Mouse (Mus musculus) embryo, embryonic 11 days (tissue): ENCODE results near the gene Cntn5.
"Not testable (repeated sequence)": the region's sequence is repeated elsewhere in the genome, so short reads cannot be mapped to it uniquely, and the experiment has no call there.

Source experiments
- DNase-seq: peaks from one replicate; pipeline ENCODE4 v3.0.0-alpha.2; 2015

Cntn5 gene

GRCm38 (mm10) chr9:10650632-10651031 lies 253.9 kb downstream of the Cntn5 start:
- no peak for DNase-seq

DNA sequence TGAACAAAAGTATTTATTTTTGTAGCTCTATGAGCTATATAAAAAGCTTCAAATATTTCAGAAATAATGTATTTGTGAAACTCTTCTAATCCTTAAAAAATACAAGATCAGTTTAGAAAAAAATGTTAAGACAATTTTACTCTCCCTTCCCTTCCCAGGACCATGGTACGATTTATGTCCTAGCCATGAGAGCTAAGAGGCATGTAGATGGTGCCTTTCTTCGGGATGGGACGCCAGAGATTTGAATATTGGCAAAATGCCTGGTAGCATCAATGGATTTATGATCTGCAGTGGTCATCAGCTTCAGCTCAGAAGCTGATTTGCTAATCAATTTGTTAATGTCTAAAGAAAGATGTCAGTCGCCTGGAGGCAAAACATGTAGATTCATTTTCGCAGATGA lies 258.6 kb downstream of the Cntn5 start:
- DNase-seq = no peak

DNA sequence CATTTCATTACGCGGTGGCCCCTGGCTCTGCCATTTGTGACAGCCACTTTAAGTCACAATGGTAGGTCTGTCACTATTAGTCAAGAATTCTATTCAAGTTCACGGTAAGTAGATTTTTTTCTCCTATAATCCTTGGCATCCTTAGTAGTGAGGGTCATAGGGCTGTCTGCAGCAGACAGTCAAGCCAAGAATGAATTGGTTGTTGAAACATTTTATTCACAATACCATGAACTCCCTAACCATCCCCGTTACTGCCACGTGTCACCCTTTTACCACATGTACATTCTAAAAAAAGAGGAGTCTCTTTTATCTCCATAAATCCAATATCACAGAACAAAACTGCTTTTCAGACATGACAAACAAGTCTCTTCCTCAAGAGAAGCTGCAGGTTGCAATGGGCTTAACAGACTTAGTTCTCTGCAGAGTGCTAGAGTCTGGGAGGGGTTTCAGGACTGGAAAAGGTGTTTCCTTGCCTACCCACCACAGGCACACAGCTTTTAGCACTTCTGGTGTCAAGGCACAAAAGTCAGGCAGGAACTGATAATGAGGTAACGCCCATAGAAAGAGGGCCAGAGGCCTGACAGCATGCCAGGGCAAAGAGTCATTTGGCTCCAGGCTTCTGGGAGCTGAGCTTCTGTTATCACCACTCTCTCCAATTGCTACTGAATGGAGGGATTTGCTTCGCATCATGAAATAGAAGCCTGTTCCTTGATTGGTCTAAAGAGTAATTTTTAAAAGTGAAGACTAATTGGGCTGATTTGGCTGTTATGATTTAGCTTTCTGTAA lies 259.3 kb downstream of the Cntn5 start:
- DNase-seq = no peak

DNA sequence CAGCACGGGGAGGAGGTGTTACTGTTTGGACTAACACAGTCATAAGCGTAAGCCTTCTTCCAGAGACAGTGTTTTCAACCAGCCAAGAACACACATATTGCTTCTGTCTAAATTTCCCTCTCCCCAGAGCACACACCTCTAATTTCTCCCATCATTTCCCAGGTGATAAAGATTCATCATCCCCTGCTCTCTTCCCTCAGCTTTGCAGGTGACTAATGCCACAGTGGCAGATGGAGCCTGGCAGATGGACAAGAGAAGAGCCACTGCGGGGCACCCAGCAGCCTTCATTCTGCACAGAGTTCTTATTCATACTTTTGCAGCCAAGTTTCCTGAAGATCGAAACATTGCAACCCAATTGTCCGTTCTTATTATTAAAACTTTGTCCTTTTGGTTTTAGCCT lies 286.5 kb downstream of the Cntn5 start:
- no peak for DNase-seq

DNA sequence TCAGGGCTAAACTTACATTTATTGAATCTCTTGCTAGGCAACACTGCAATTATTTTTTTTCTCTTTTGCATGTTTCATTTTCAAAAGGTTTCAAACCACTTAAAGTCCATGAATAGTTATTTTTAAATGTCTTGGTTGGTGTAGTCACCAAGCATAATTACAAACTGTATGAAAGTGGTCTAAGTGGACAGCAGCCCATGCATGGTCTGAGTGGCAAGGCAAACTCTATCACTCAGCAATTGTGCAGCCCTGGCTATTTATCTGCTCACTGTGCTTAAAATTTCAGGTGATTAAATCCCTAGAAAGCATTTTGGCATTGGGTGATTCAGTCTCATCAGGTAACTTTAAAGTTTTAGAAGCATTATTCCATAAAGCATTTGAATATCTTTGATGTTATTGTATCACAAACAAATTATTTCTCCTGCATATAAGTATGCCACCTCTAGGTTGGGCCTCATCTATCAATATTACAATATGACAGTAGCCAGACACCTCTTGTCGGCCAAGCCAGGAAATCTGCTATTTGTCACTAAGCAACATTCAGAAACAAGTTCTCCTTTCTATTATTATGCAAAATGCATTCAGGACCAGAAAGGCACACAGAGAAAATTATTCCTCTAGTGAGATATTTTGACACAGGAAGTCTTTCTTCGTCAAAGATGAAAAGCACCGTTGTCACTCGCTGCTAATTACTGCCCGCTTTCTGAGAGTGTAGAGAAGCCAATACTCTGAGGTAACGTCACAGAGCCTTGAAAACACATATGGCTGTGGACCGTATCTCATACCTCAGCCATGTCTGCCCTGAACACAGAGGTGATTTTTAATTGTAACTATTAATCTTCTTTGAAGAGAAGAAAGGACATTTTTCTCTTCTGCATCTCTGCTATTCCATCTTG lies 329.0 kb downstream of the Cntn5 start:
- no peak for DNase-seq

DNA sequence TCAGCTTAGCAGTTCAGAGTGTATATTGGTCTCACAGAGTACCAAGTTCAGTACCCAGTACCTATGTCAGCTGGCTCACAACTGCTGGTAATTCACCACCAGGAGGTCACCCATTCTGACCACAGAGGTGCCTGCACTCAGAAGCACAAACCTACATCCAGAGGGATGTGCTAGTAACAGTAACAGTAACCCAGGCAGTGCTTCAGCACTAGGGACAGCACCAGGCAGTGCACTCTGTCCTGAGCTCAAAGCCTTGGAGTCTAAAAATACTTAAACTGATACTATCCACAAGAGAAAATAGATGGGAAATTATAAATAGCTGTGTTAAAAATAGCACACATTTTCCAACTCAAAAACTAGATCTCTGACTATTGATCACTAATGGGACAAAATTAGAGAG lies 334.7 kb downstream of the Cntn5 start:
- peak; percentile 28 for DNase-seq

- not testable (repeated sequence) for DNase-seq
These were observed 363.7 kb downstream of the Cntn5 start for GRCm38 (mm10) chr9:10540877-10541276.

DNA sequence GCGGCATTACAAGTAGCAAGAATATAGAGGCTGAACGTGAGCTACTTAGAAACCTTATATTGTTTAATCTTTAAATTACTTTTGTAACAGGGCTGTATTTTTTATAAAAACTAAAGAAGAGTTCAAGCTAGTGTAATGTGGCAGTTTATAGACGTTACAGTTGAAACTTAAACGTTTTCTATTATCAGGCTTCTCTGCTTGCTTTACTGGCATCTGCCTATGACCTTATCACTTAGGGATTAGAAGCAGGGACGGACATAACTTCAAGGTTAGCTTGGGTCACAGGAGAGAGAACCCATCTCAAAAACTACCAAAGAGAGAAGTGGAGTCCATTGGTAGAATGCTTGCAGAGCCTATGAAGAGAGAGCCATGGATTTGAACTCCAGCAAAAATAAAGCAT lies 372.3 kb downstream of the Cntn5 start:
- no peak for DNase-seq

- no peak for DNase-seq
These were observed 373.5 kb downstream of the Cntn5 start for GRCm38 (mm10) chr9:10531087-10531486.

DNA sequence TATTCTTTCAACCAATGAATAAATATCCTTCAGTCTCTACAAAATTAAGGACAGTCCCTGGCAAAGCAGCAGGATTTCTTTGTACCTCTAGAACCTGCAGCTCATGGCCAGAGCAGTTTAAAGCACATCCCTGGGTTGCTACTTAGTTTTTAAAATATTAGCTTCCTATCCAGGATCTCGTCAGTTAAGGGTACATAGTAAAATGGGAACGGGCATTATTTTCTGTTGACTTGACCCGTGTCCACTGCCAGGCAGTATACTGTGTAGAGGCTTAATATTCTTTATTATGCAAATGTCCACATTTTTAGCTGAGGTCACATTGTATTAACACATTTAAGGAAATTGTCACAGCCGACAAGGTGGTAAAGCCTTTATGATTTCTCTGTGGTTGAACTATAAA lies 375.0 kb downstream of the Cntn5 start:
- no peak for DNase-seq

DNA sequence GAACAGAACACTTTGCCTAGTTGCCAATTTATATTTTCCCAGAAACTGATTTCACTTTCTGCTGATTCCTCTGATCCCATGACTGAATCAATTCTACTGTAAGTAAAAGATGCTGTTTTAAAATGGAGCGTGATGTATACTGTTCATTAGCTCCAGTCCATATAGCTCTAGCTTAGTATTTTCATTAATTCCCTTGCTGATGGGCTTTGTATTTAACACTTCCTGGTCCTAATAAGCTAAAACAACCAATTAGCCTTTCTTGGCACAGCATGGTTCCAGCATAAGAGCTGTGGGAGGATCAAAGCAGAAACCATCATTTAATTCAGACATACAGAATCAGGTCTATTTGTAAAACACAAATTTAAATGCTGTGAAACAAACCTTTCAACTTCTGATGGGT lies 375.5 kb downstream of the Cntn5 start:
- peak; percentile 3 for DNase-seq

GRCm38 (mm10) chr9:10528692-10529091 lies 375.9 kb downstream of the Cntn5 start:
- no peak for DNase-seq

DNA sequence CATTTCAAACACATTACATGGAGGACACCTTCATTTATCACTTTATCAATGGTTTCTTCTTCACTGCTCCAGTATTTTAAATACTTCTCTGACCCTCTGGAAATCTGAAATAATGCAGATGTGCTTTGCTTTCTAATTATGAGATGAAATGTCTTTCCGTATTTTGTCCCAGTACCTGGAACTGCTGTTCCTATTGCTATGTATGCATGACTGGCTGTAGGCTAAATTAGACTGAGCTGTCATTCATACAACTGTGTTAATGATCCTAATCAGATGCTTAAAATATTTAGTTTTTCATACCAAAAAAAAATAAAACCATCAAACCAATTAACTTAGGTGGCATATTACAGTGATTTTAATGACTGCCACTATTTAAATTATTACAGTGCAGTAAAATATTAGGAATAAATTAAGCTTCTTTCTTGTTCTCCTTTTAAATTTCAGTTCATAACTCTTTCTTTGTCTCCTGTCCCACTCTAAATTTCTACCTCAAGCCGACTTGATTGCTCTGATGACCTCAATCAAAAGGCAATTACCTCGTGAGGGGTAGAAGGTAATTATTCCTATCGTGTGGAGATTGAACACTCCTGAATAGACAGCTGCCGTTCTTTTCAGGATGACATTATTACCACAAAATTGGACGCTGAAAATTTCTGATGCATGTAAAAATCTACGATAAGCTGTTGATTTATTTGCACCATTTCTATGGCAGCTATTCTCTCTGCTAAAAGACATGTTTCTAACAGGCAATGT lies 378.5 kb downstream of the Cntn5 start:
- no peak for DNase-seq

DNA sequence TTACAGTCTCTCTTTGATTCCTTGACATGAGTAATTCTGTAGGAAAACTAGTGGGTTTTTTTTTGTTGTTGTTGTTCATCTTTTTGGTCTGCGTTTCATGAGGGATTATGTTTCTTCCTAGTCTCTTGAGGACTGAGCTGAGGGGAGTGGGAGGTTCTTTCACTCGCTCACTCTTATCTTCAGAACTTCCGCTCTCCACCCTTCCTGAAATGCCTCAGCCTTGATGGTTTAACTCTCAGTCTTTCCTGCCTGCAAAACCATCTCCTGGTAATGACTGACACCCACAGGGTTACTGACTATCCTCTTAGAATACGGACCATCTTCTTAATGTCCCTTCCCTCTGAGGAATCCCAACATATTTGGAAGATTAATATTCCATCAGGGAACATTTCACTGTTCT lies 382.0 kb downstream of the Cntn5 start:
- DNase-seq = no peak

DNA sequence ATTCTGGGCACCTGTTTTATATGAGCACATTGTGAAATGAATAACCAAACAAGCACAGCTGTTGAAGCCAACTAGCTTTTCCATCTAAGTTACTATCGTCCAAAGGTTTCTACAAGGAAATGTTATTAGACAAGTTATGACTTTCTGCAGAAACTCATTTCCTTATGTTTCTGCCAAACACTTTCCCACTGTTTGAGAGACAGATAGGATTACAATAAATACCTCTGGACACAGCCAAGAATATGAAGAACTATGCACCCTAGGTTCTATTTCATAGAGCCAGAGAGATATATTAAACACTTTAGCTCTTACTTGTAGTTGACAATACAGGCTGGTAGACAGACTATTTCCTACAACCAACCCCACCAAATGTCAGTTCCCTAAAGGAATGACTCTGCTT lies 383.5 kb downstream of the Cntn5 start:
- DNase-seq = no peak

DNA sequence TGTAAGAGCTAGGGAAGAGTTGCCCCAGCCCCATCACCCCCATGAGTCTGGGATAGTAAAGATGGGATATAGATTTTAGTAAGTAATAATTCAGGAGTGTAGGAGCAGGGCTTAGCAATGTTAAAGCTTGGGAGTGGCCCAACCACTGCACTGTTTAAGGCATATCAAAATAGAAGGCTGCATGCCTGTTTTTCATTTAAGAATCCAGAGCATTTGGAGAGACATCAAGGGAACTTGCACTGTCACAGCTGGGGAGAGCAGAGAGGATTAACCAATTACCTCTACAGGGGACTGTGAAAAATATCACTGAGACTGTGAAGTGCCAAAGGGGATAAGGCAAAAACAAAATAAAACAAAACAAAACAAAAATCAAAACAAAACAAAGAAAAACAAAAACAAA lies 412.3 kb downstream of the Cntn5 start:
- no peak for DNase-seq

DNA sequence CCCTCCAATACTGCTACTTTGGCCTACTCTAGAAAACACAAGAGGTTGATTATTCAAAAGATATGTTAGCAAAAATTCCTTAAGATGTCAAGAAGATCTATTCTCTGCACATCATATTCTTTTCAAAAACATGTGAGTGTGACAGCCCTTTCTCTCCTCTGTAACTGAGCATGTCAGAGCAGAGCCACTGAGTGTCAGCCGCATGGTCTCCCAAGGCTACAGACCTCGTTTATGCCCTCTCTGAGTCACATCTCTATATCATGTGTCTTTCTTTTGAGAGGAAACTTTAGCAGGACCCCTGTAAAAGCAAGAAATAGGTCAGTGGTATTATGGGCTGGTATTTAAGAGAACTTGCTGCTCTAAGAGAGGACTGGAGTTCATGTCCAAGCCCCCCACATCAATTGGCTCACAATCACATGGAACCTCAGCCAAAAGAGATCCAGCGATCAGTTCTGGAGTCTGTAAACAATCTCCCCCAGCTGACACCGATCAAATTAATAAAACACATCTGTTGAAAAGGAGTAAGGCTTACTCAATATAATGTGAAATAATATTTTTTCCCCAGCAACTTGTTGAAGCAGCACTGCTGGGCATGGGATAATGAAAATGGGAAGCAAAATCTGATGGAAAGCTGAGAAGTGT lies 433.0 kb downstream of the Cntn5 start:
- DNase-seq = no peak

DNA sequence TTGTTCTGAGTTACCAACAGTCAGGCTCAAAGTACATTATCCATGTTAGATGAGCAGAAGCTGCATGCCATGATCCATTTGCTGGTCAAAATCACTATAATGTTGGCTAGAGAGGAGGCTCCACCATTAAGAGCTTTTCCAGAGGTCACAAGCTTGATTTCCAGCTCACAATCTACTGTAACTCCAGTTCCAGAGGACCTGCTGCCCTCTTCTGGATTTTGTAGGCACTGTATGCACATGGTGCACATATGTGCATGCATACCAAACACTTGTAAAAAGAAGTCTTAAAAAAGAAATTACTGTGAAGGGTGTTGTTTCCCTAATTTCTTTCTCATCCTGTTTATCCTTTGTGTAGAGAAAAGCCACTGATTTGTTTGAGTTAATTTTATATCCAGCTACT lies 439.8 kb downstream of the Cntn5 start:
- DNase-seq = no peak

DNA sequence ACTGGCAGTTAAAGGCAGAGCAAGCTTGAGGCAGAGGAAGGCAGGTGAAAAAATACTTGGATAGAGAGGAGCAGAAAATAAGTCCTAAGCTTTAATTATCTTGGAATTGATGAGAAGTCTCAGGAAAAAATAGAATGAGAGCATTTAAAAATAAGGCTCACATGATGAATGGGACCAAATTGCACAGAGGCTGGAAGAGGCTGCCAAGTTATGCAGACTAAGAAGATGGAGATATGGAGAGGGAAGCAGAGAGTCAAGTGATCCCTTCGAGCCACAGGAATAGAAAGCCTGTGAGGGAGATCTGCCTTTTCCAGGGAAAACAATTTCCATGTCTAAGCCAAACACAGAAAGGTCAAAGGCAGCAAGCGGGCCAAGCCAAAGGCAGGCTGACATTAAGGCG lies 446.7 kb downstream of the Cntn5 start:
- DNase-seq = peak; percentile 8

GRCm38 (mm10) chr9:10448987-10449563 lies 455.5 kb downstream of the Cntn5 start:
- peak; percentile 2 for DNase-seq

DNA sequence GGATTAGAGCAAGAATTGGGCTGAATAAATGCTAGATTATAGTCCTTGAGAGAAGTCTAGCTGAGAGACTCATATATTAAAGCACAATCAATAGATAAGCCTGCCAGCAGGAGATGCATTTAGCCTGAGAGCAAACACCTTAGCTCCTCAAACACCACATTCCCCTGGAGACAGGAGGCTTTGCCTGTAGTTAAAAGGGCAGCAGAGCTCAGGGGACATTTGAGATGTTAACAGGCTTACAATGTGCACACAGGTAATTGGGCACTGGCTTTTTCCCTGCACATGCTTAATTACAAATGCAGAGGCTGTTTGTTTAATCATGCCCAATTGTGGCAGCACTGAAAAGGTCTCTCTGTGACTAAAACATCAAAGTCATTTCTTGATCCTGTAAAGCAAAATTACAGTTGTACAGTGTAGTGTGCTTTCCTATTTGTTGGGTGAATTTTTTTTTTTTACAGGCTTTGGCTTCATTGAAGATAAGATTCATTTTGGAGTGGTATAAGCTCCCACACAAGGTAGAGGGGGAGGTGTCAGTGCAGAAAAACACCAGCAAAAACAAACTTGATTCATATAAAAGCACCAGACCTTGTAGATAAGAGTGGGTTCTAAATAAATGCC lies 457.2 kb downstream of the Cntn5 start:
- peak; percentile 4 for DNase-seq

DNA sequence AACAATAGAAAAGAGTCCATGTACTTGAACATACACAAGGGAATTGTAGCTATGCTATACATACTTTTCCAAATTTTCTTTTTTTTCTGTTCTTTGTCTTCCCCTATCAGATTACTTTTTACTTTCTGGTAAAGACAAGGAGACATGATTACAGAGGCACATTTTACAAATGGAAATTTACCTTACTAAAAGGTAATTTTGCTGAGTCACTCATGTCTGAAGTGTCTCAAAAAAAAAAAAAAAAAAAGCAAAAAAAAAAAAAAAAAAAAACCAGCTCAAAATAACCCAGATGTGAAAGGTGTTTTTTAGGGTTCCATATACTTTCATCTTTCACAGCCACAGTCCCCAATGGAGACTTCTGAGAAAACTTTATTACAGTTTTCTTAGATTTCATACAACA lies 492.5 kb downstream of the Cntn5 start:
- DNase-seq = no peak
